Mouse (Mus musculus) kidney, embryonic 14.5 days (tissue): Measurements from ENCODE around the gene Acta1. TPM values are rescaled to one million over a fixed set of nuclear protein-coding genes. Genes with fewer than 3 reads are reported as not detected.

ENCODE experiments used
- ATAC-seq: fragments of 200-750 bp; cut with Nextera tagmentation; 2 replicates; pipeline ENCODE4 v1.8.0; 2017; ENCODE audit warnings: moderate number of reproducible peaks, mild to moderate bottlenecking, moderate TSS enrichment, moderate library complexity; ENCODE audit not compliant: low FRiP score, low TSS enrichment
- H3K27ac ChIP-seq: fragments of 300-500 bp; sonication (generic); 2 replicates; pipeline ENCODE4 v1.5.1; 2014; ENCODE audit warnings: low read depth, mild to moderate bottlenecking, low read length, moderate library complexity, mixed read lengths
- H3K27me3 ChIP-seq: fragments of 300-500 bp; sonication (generic); 2 replicates; pipeline ENCODE4 v1.6.1; 2014; ENCODE audit warnings: mild to moderate bottlenecking, low read length; ENCODE audit not compliant: control insufficient read depth, insufficient read depth
- H3K36me3 ChIP-seq: fragments of 300-500 bp; sonication (generic); 2 replicates; pipeline ENCODE4 v1.6.1; 2014; ENCODE audit warnings: low read length, mixed read lengths; ENCODE audit not compliant: control insufficient read depth, insufficient read depth
- H3K4me1 ChIP-seq: fragments of 300-500 bp; sonication (generic); 2 replicates; pipeline ENCODE4 v1.6.1; 2014; ENCODE audit warnings: low read length, mixed read lengths; ENCODE audit not compliant: control insufficient read depth, insufficient read depth
- H3K4me2 ChIP-seq: fragments of 300-500 bp; sonication (generic); replicated peaks from 2 replicates; pipeline ENCODE4 v1.6.1; 2014; ENCODE audit warnings: low read depth, mild to moderate bottlenecking, low read length
- H3K4me3 ChIP-seq: fragments of 300-500 bp; sonication (generic); 2 replicates; pipeline ENCODE4 v1.5.1; 2014; ENCODE audit warnings: mild to moderate bottlenecking, low read length
- H3K9ac ChIP-seq: fragments of 300-500 bp; sonication (generic); 2 replicates; pipeline ENCODE4 v1.6.1; 2014; ENCODE audit warnings: low read depth, mild to moderate bottlenecking, low read length, moderate library complexity
- H3K9me3 ChIP-seq: fragments of 300-500 bp; sonication (generic); 2 replicates; pipeline ENCODE4 v1.6.1; 2016; ENCODE audit warnings: low read length; ENCODE audit not compliant: control insufficient read depth
- WGBS: fragments of 180-500 bp; shearing (Covaris S2); extraction: QIAGEN DNeasy Blood & Tissue Kit; methylation state at CpG from one replicate; pipeline ENCODE4 v1.1.7; 2014; 5-methylcytosine and 5-hydroxymethylcytosine counted together
- polyA plus RNA-seq: library from polyadenylated mRNA; unstranded; fragments of >200 nt; fragmentation: Nextera tagmentation; extraction: Ambion mirVana; gene quantifications from 2 replicates; pipeline ENCODE4 v1.2.1, GENCODE M21; 2014

Acta1 gene
- polyA plus RNA-seq, 1 experiment from 2014 or later = 2.9 TPM

- no peak overlapping the region for H3K9ac ChIP-seq
- ATAC-seq = no peak
- H3K36me3 ChIP-seq = no peaks in the 10 kb centered on the region
- no peaks in the 10 kb centered on the region for H3K9me3 ChIP-seq
- no peak overlapping the region for H3K27ac ChIP-seq
- 63% methylated on average over 3 of the region's 3 CpGs for WGBS
- H3K4me3 ChIP-seq = no peak overlapping the region
- H3K4me2 ChIP-seq = no peak overlapping the region
- H3K4me1 ChIP-seq = no peaks in the 10 kb centered on the region
- H3K27me3 ChIP-seq = no peaks in the 10 kb centered on the region
Observed at GRCm38 (mm10) chr8:123857361-123857760, 37.2 kb downstream of the Acta1 start.

GRCm38 (mm10) chr8:123854733-123855475 is 39.6 kb downstream of the Acta1 start:
- no peaks in the 10 kb centered on the region for H3K9me3 ChIP-seq
- no peaks in the 10 kb centered on the region for H3K27me3 ChIP-seq
- 93% methylated on average over 9 of the region's 9 CpGs for WGBS
- H3K36me3 ChIP-seq = no peaks in the 10 kb centered on the region
- no peak overlapping the region for H3K4me3 ChIP-seq
- ATAC-seq = no peak
- no peaks in the 10 kb centered on the region for H3K4me1 ChIP-seq
- H3K27ac ChIP-seq = no peak overlapping the region
- no peak overlapping the region for H3K9ac ChIP-seq
- no peak overlapping the region for H3K4me2 ChIP-seq

GRCm38 (mm10) chr8:123854252-123854651 is 40.3 kb downstream of the Acta1 start:
- H3K27me3 ChIP-seq = no peaks in the 10 kb centered on the region
- ATAC-seq = no peak
- WGBS = 86% methylated on average over 1 of the region's 1 CpGs

GRCm38 (mm10) chr8:123851590-123851989 is 43.0 kb downstream of the Acta1 start:
- Histone ChIP-seq H3K9ac (no peak overlapping the region), H3K27ac (no peak overlapping the region), H3K36me3 (no peaks in the 10 kb centered on the region), H3K4me2 (no peak overlapping the region), H3K4me3 (no peak overlapping the region), H3K4me1 (no peaks in the 10 kb centered on the region), H3K9me3 (no peaks in the 10 kb centered on the region), H3K27me3 (no peaks in the 10 kb centered on the region)
- 27% methylated on average over 5 of the region's 5 CpGs for WGBS
- no peak for ATAC-seq

More at GRCm38 (mm10) chr8:123854252-123854651, 40.3 kb downstream of the Acta1 start:
- H3K9ac ChIP-seq = no peak overlapping the region
- H3K4me1 ChIP-seq = no peaks in the 10 kb centered on the region
- no peak overlapping the region for H3K4me2 ChIP-seq
- no peaks in the 10 kb centered on the region for H3K36me3 ChIP-seq
- no peaks in the 10 kb centered on the region for H3K9me3 ChIP-seq
- H3K4me3 ChIP-seq = no peak overlapping the region
- no peak overlapping the region for H3K27ac ChIP-seq

- no peaks in the 10 kb centered on the region for H3K36me3 ChIP-seq
- no peak overlapping the region for H3K27ac ChIP-seq
- H3K4me2 ChIP-seq = no peak overlapping the region
- no peak for ATAC-seq
- H3K9ac ChIP-seq = no peak overlapping the region
- H3K9me3 ChIP-seq = no peaks in the 10 kb centered on the region
- WGBS = 85% methylated on average over 4 of the region's 4 CpGs
- H3K4me3 ChIP-seq = no peak overlapping the region
- H3K4me1 ChIP-seq = no peaks in the 10 kb centered on the region
- no peaks in the 10 kb centered on the region for H3K27me3 ChIP-seq
Observed at GRCm38 (mm10) chr8:123849352-123849751, 45.2 kb downstream of the Acta1 start.

- Histone ChIP-seq H3K36me3 (no peaks in the 10 kb centered on the region), H3K9me3 (no peaks in the 10 kb centered on the region), H3K4me1 (no peaks in the 10 kb centered on the region), H3K27me3 (no peaks in the 10 kb centered on the region), H3K9ac (no peak overlapping the region), H3K27ac (no peak overlapping the region), H3K4me2 (no peak overlapping the region), H3K4me3 (no peak overlapping the region)
- 70% methylated on average over 3 of the region's 3 CpGs for WGBS
- no peak for ATAC-seq
Observed at GRCm38 (mm10) chr8:123847546-123847945, 47.0 kb downstream of the Acta1 start.

- Histone ChIP-seq H3K9me3 (no peaks in the 10 kb centered on the region), H3K4me1 (no peaks in the 10 kb centered on the region), H3K27me3 (no peaks in the 10 kb centered on the region), H3K4me2 (no peak overlapping the region), H3K36me3 (no peaks in the 10 kb centered on the region), H3K27ac (no peak overlapping the region), H3K4me3 (no peak overlapping the region), H3K9ac (no peak overlapping the region)
- no peak for ATAC-seq
- WGBS = 81% methylated on average over 12 of the region's 12 CpGs
Observed at GRCm38 (mm10) chr8:123846509-123846908, 48.0 kb downstream of the Acta1 start.

- Histone ChIP-seq H3K27ac (no peak overlapping the region), H3K36me3 (no peaks in the 10 kb centered on the region), H3K4me2 (no peak overlapping the region), H3K27me3 (no peaks in the 10 kb centered on the region), H3K4me1 (no peaks in the 10 kb centered on the region), H3K9me3 (no peaks in the 10 kb centered on the region), H3K9ac (no peak overlapping the region), H3K4me3 (no peak overlapping the region)
- no peak for ATAC-seq
- WGBS = 92% methylated on average over 10 of the region's 10 CpGs
Observed at GRCm38 (mm10) chr8:123845991-123846390, 48.6 kb downstream of the Acta1 start.

GRCm38 (mm10) chr8:123845114-123845513 is 49.4 kb downstream of the Acta1 start:
- no peak overlapping the region for H3K4me3 ChIP-seq
- ATAC-seq = no peak
- H3K9me3 ChIP-seq = no peaks in the 10 kb centered on the region

More at GRCm38 (mm10) chr8:123845114-123845513, 49.4 kb downstream of the Acta1 start:
- no peaks in the 10 kb centered on the region for H3K36me3 ChIP-seq
- WGBS = 73% methylated on average over 13 of the region's 13 CpGs
- H3K4me1 ChIP-seq = no peaks in the 10 kb centered on the region
- no peak overlapping the region for H3K4me2 ChIP-seq
- no peaks in the 10 kb centered on the region for H3K27me3 ChIP-seq
- no peak overlapping the region for H3K9ac ChIP-seq
- no peak overlapping the region for H3K27ac ChIP-seq
